Mouse (Mus musculus) v-Abl transformed pro-B cells (cell line): Measurements from ENCODE around the gene Ppm1n.

Experiments used
- in situ Hi-C, 2 experiments: fragments of 400-800 bp; cut with MboI; formaldehyde crosslinking; loops; one replicate each; pipeline ENCODE4 v1.15.1; 2025; ENCODE audit not compliant: unreplicated experiment in 2 of 2

Gene Ppm1n

DNA sequence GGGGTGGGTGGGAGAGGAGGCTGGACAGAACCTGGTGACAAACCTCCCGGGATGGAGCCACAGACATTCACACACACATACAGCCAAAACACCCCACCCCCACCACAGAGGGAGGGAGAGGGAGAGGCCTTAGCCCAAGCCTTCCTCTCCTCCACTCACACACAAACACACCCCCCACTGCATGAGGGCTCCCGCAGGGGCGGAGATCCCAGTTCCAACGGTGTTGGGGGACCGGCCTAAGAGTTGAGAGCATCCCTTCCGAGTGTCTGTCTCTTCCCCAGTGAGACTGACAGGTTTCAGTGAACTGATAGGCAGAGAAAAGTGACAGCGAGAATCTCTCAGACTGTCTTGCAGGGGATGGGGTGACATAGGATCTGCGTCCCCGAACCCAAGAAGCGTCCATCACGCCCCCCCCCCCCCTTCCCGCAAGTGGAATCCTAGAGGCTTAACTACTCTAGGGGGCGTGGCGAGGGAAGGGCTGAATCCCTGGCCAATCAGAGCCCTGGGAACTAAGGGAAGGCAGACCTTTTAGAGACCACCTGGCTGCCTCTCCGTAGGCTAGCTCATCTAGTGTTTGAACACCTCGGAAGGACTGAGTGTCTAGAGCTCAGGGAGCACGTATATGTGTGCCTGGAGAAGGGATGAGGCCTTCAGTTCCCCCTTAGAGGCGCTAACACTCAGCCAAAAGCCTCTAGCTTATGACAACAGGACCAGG lies 28.0 kb upstream of the Ppm1n start:
- in situ Hi-C loops: no loop called here

DNA sequence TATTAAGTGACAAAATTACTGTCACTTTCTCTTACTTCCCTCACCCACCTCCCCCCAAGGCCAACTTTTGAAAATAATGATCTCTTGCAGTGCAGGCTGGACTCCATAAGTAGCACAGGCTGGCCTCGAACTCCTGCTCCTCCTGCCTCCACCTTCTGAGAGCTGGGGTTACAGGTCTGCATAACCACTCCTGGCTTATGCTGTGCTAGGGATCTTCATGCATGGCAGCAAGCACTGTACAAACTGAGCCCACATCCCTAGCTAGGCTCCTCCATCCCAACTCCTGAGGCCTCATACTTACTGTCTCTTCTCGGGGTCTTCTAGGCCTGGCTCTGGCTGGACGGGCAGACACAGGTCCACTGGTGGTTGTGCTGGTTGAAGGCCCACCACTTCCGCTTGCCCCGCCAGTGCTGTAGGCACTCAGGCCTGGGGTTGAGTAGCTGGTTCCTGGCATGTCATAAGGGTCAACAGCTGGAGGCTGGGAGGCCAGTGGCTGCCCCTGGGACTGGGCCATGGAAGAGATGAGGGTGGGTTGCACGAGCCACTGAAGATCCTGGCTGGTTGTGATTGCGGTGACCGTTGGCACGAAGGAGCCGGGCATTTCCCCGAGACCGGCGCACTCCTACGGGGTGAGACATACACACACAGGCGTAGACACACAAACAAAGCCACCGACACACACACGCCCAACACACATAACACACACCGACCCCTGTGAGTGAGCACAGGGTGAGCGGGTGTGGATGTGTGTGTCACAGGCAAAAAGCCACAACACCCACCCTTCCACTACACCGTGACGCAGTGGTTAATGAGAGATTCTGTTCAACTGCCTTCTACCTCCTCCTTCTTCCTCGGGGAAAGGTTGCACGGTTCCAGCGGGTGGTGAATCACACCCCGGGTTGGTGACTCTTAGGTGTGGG lies 27.2 kb upstream of the Ppm1n start:
- in situ Hi-C loops: no loop called here

DNA sequence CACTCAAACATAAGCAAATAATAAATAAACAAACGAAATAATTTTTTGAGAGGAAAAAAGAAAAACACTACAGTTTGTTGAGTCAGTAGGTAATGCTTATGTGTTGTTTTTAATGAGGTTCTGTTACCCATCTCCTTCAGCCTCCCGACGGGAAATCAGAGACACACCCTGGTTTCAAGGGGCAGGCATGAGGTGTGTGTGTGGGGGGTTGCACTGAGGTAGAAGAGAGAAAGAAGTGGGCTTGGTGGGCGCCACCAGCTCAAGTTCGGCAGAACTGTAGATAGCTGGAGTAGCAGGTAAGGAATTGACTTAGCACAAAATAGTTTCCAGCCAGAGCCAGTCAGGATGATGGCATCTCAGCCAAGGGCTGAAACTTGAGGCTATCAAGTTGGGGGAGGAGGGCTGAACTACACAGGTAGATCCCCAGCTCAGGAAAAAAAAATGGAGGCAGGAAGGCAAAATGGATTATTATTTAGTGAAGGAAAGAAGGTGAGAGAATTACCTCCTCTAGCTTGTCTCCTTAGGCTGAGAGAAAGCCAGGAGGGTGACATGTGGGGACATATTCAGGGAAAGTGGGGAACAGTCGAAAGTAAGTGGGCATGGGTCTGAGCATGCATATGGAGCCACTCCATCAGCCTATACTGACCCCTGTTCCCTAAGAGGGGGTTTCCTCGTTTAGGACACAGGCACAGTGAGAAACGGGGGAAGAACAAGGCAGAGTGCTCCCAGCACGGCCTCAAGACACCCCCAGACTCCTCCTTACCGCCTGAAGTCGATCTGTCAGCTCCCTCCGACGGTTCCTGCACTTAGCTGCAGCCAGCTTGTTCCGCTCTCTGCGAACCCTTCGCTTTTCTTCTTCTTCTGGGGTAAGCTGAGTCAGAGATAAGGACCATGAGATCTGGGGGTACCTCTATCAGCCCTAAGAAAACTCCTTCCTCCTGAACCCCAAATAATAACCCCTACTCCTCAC lies 26.2 kb upstream of the Ppm1n start:
- in situ Hi-C loops: no loop called here

DNA sequence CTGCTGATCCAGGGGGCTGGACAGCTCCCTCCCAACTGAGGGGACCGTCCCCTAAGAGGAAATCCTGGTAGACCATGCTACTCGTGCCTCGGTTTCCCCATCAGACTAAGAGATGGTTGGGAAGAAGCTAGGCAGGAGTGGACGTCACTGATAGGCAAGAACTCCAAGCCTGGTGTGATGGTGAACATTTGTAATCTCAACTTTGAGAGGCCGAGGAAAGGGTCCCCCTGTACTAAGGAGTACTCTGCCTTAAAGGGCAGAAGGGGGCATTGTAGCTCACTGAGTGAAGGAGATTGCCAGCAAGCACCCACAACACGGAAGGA lies 25.5 kb upstream of the Ppm1n start:
- in situ Hi-C loops: no loop called here

DNA sequence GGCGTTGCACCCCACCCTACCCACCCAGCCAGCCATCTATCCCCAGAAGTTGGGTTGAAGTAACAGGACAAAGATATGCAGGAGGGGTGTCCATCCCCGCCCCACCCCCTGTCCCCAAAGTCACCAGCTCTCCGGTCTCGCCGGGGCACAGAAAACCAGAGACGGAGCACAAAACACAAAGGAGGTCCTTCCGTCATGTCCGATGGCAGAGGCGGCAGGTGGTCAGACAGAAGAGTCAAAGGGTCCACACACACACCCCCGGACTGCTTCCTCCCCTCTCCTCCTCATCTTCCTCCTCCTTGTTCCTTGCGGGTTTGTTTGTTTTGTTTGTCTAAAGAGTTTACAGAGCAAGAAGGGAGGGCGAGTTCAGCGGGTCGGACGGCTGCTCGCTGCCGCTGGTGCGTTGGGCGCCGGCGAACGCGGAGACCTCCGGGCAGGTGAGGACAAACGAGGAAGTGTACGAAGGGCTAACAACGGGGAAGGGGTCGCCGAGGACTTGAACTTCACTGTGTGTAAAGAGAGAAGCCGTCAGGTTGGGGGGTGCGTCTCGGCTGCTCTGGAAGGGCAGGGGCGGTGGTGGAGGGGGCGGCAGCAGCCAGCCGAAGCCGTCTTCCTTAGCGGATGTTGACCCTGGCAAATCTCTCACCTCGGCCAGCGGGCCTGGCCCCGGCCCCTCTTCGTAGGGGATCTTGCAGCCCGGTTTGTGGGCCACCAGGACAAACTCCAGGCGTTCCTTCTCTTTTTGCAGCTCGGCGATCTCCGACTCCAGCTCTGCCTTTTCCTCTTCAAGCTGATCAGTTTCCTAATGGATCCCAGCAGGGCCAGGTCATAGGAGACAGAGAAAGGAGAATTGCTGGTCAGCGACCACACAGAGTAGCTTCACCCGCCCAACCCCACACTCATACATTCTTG lies 24.9 kb upstream of the Ppm1n start:
- in situ Hi-C loops: loop anchor here (5.0 kb wide), 1 partner anchor 38 kb away; the partner anchor contains the start of gene Ercc1 (in 2 of the 2)

DNA sequence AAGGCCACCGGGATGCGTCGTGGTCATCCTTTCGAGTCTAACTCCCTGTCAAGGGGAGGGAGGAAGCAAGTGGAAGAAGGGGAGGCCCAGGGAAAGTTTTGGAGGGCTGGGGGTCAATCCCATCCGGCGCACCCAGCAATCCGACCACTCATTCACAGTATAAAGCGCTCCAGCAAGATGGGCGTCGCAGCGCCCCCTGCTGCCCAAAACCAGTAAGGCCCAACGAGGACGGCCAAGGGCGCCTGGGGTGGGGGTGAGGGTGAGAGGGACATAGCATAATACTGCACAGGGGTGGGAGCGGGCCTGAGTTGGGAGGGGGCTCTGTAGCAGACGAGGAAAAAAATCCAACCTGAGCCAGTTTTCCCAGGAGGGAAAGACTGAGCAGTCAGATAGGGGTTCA lies 23.9 kb upstream of the Ppm1n start:
- in situ Hi-C loops: loop anchor here (5.0 kb wide), 1 partner anchor 39 kb away; the partner anchor contains the start of gene Ercc1 (in 2 of the 2)

DNA sequence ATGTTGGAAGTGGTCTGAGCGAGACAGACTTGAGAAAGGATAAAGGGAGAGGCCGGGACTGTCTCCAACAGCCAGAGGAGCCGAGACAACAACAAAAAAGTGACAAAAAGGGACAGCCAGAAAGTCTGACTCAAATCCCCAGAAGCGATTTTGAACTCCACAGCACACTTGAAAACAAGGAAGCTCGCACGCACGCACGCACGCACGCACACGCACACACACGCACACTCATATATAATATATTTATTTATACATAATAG lies 23.1 kb upstream of the Ppm1n start:
- in situ Hi-C loops: loop anchor here (5.0 kb wide), 1 partner anchor 39 kb away; the partner anchor contains the start of gene Ercc1 (in 2 of the 2)

DNA sequence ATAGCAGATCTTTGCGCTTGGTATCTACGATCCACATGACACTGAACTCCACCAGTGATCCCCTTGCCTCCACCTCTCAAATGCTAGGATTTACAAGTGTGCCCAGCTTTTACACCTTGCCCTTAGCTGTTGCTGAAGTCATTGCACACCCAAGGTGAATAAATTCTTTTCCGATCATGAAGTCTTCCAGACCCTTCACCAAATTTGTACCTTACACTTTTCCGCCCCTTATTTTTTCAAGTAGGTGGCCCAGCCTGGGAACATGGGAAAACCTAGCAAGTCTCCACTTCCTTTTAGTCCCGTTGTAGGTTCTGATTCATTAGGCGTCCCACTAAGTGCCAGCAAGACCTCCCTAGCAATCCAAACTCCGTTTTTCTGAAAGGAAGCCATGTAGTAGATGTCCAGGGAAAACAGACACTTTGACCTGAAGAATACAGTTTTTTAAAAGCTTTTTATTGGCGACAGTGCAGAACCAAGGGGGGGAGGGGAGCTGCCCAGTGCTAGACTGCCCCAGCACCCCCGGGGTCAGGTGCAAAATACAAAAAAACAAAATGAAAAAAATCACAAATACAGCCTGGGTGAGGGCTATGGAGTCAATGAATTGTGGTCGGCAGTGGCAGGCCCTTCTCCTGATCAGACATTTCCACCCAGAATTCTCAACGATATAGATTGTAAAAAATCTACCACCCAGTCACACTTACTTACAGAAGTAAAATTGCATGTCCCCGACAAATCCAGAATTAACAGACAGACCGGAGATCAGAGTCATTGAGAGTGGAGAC lies 22.6 kb upstream of the Ppm1n start:
- in situ Hi-C loops: loop anchor here (5.0 kb wide), 1 partner anchor 40 kb away; the partner anchor contains the start of gene Ercc1 (in 2 of the 2)

DNA sequence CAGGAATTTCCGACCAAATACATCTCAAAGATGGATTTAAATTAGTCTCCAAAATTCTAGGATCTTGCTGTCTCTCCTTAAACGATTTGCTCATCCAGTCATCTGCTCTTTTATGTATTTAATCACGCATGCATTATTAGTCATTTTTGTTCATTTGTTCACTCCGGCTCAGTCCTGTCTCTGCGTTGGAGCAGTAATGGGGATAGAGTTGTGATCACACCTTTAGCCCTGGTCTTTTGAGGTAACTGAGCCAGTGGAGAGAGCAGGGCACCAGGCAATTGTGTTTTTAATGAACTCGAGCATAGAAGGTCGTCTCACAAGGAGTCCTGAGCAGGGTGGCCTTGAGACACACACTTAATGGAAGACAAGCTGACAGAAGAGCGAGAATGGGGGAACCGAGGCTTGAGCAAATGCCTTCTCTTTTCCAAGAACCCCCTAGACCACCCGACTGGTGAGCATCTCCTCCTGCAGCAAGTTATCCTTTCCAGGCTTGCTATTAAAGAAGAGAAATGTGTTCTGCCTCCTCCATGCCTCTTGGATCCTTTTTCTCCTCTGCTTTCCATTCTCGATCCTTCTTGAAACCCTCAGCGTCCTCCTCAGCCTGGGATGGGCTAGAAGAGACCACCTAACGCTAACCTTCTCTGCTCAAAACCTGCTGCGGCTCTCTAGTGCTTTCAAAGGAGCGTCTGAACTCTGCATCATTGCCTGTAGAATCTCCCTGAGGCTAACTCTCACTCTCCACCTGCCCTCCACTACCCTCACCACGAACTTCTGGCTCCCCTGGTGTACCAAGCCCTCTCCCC lies 21.8 kb upstream of the Ppm1n start:
- in situ Hi-C loops: loop anchor here (5.0 kb wide), 1 partner anchor 41 kb away; the partner anchor contains the start of gene Ercc1 (in 2 of the 2)

DNA sequence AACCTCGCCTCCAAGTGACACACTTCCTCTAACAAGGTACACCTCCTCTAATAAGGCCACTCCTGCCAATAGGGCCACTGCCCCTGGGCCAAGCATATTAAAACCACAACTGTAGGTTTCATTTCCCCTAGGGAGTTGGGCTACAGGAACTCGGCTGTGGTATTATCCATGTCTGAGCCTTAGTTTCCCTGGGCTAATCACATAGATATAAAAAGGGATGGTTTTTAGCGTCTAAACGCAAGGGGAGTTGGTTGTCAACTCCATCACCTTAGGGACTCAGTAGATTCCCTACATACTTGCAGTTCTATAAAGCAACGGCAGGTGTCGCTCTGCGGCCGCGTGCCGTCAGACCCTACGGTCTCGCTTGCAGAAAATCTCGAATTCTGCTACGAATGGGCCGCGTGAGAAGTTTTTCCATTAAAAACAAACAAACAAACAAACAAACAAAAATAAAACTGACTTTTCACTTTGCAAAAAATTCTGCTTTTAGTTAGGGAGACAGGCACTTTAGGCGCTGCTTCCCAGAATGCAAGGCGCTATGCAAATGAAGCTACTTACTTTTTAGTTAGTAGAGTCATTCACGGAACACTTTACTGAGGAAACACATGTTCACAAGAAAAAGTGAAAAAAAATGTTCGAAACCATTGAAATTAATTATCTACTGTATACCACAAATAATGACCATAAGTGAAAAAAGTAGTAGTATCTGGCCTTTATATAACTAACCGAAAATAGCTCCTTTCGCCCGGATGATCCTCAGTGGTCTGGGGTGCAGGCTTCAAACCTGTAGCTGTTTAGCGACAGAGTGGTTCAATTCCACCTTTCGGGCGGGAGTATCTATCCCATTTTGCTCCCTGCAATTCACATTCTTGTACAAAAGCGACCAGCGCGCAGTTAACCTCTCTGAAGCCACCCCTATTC lies 20.9 kb upstream of the Ppm1n start:
- in situ Hi-C loops: loop anchor here (5.0 kb wide), 1 partner anchor 42 kb away; the partner anchor contains the start of gene Ercc1 (in 2 of the 2)

DNA sequence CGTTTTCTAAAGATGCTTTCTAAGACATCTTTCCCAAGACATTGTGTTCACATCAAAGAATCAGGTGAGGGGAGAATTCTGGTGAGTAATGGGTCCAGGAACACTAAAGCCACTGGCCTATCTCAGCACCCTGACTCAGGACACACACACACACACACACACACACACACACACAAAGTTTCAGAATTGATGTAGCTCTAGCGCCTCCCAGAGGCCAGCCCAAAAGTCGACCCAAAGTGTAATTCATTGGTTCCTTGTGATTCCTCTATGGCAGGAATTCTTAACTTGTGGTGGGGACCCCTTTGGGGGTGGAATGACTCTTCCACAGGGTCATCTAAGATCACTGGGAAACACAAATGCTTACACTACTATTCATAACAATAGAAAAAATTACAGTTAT lies 19.3 kb upstream of the Ppm1n start:
- in situ Hi-C loops: no loop called here

DNA sequence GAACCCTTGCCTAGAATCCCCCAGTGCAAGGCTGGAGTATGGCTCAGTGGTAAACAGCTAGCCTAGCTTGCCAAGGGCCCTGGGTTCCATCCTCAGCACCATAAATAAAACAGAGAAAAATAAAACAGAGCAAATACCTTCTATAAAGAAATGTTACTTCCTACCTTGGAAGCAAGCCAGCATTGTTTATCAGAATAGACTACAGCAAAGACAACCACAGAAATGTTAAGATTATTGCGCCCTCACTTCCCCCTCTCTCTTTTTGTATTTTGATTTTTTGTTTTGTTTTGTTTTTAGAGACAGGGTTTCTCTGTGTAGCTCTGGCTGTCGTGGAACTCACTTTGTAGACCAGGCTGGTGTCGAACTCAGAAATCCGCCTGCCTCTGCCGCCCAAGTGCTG lies 17.9 kb upstream of the Ppm1n start:
- in situ Hi-C loops: no loop called here

DNA sequence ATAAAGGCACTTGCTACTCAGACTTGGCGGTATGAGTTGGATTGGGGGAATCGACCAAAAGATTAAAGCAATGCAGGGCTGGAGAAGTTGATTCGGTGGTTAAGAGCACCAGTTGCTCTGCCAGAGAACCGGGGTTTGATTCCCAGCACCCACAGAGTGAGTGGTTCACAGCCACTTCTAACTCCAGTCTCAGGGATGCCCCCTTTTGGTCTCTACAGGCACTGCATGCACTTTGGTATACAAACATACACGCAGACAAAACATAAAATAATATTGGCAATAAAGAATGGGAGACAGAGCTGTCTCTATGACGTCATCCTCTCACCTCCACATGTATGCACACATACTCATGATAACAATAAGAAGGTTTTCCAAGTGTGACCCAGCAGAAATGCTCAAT lies 17.2 kb upstream of the Ppm1n start:
- in situ Hi-C loops: no loop called here

DNA sequence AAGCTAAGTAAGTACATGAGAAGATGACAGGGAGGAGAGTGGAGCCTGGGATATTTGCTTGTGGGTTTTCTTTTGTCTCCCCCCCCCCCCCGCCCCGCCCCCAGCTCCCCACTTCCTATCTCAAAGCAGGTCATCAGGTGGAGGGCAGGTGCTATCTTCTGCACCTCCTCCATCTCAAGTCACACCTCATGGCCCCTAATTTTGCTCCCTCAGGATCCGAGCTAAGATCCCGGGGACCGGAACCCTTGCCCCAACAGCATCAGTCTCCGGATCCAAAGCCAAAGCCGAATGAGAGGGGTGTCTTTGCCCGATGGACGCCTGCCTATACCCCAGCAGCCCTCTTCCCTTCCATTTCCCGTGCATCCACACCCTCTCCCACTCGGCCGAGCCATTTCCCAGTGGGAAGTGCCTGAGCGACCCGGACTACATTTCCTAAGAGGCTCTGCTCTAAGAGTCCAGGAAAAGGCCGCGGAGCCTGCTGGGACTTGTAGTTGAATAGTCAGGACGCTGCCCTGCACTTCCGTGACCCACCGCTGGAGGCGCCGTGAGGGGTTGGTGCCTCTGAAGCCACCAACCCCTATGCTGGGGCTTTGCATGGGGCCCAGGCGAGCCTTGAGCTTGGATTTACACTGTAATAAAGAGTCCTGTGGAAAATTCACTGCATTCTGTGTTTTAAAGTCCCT lies 15.8 kb upstream of the Ppm1n start:
- in situ Hi-C loops: no loop called here

DNA sequence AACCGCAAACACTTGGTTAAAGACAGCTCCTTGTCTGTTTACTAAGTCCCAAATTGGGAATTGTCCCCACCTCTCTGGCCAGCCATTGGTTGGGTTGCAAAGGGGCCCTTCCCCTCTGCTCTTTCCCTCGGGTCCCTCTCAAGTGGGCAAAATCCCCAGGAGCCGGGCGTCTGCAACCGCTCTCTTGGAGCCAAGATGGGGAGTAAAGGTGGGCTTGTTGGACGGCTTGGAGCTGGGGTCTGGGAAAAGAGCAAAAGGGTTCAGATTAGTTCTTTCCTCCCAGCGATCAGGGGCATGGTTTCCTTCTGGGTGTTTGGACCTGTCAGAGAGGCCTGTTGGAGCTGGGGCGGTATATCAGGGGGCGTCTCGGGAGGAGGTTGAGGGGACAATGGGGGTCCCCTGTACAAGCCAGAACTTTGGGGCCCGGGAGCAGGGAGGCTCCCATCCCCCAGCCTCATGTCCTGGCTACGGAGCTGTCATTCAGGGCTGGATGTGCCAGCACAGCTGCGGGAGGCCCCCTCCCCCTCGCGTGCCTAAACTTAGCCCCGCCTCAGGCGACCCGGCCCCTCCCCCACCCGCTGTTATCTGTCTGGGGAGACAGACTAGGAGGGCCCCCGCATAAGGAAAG lies 11.2 kb upstream of the Ppm1n start:
- in situ Hi-C loops: no loop called here

DNA sequence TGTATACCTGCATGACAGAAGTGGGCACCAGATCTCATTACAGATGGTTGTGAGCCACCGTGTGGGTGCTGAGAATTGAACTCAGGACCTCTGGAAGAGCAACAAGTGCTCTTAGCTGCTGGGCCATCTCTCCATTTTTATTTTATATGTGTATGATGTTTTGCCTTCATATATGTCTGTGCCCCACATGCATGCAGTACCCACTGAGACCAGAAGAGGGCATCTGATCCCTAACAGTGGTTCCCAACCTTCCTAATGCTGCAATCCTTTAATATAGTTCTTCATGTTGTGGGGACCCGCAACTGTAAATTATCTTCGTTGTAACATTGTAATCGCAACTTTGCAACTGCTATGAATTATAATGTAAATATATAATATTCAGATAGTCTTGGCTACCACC lies 4.9 kb upstream of the Ppm1n start:
- in situ Hi-C loops: loop anchor here (5.0 to 10.0 kb wide), 5 partner anchors 42 to 120 kb away; partner anchors contain the start of gene Gipr (in 1 of the 2)
